Mouse (Mus musculus): ENCODE results near the gene Psmb11. TPM values are rescaled to one million over a fixed set of nuclear protein-coding genes. Genes with fewer than 3 reads are reported as not detected.
A peak's percentile ranks its signal among the peaks of the same experiment; 100 is the strongest.

The Psmb11 gene
- total RNA-seq, 2 experiments from 2014 or later = not detected

DNA sequence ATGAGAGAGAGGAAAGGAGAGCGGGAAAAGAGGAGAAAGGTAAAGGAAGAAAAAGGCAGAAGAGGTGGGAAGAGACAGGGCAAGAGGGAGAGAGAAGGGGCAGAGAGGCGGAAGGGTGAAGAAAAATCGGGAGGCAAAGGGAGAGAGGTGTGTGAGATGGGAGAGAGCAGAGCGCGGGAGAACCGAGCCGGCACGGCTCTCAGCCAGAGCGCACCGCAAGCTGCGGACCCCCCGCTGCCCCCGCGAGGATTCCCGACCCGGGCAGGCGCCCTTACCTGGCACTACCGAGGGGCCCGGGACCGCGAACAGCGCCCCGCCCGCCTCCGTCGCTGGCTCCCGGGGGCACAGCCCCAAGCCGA, 19.7 kb downstream of the Psmb11 start, which contains the start of gene Gm17606:
Gene Gm17606, plus strand, starts transcription at position 7 of the 359 bp plus-strand sequence.
- DNase-seq = no peak

DNA sequence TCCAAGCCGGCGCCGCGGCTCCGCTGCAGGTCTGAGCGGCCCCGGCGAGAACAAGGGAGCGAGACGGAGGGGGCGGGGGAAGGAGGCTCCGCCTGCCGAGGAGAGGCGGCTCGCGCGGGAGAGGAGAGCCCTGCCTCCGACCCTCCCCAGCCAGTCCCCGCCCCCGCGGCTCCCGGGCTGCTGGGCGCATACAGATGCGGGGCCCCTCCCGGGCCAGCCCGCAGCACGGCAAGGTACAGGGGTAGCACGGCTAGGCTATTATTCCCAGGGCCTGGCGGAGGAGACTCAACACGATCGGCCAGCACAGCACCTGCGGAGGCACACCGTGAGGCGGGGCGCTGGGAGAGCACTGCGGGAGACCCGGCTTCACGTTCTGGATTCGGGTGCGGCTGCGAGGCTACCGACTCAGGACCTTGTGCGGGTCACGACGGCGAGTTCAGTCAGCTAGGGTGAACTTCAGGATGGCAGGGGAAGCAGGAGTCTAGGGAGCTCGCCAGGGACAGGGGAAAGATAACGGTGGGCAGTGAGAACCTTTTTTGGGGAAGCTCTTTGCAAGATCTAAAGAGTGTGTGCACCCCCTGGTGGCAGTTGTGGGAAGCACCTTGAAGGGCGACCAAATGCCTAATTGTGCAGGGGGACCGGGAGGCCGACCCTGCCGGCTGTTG, 20.2 kb downstream of the Psmb11 start, which contains the start of gene Cdh24:
Gene Cdh24, minus strand, starts transcription at position 60 of the 665 bp plus-strand sequence.
- DNase-seq = peak; percentile 87

DNA sequence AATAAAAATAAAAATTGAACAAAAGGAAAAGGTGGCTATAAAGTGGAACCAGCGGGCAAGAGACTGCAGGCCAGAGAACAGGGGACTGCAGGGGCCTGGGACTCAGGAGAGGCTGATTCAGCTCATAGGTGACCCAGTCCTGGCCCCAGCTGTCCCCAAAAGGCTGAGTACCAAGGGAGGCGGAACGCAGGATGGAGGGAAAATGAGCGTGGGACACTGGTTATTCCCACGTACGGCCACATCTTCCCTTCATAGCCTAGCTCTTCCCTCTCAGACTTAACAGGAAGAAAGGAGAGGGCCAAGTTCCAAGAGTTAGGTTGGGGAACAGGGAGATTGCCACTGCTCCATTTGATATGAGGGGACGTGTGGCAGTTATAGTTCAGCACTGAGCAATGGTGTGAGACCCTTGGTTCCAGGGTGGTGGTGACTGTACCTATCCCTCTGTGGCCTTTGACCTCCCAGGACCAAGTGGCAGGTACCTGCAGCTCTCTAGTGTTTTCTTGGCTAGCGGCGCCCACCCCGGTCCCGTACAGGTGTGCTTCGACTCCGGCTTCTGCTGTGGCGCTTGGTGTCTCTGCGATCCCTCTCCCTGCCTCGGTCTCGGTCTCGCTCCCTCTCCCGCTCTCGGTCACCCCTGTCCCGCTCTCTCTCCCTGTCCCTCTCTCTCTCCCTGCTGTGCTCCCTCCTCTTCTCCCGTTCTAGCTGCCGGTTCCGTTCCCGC, 21.2 kb downstream of the Psmb11 start:
- DNase-seq = no peak

DNA sequence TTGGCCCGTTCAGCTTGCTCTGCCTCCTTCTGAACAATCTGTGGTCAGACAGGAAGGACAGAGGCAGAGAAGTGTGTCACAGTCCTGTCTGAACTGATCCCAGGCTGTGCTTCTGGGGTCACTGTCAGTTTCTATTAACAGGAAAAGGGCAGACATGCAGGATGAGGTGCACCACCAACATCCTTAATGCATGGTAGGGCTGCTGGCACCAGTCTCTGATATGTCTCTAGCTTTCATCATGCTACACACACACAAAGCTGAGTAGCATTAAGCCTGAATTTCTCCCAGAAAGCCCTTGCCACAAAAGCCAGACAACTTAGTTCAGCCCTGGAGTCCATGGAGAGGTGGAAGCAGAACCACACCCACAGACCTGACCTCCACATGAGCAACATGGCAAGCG, 21.8 kb downstream of the Psmb11 start:
- no peak for DNase-seq

DNA sequence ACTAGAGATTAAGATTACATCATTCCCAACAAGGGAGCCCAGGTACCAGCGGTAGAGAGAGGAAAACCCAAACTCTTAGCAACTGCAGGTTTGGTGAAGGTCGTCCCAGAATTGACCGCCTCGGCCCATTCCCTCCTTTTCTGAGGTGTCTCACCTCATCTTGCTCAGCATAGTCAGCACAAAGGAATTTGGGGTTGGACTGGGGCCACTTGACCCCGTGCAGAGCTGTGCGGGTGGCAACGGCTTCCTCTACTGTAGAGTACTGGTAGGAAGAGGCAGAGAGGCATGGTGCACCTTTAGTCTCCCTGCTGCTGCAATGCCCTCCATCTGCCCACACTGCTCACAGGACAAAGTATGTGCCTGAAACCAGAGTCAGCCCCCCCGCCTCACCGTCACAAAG, 23.1 kb downstream of the Psmb11 start:
- no peak for DNase-seq

DNA sequence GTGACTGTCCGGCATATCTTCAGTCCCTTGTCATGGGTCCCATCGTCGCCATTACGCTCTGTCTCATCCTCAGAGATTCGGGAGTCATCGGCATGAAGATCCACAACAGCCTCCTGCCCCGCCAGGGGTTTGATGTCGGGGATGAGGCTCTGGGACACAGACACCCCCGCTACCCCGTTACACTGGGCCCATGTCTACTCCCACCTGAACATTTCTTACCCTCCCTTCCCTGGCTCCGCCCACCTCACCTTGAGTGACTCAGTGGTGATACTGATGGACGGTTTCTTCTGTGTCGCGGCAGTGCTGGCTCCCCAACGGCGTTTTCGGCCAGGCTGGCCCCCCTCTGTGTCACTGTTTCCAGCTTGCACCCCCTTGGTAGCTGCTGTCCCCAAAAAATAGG, 25.2 kb downstream of the Psmb11 start:
- DNase-seq = no peak

DNA sequence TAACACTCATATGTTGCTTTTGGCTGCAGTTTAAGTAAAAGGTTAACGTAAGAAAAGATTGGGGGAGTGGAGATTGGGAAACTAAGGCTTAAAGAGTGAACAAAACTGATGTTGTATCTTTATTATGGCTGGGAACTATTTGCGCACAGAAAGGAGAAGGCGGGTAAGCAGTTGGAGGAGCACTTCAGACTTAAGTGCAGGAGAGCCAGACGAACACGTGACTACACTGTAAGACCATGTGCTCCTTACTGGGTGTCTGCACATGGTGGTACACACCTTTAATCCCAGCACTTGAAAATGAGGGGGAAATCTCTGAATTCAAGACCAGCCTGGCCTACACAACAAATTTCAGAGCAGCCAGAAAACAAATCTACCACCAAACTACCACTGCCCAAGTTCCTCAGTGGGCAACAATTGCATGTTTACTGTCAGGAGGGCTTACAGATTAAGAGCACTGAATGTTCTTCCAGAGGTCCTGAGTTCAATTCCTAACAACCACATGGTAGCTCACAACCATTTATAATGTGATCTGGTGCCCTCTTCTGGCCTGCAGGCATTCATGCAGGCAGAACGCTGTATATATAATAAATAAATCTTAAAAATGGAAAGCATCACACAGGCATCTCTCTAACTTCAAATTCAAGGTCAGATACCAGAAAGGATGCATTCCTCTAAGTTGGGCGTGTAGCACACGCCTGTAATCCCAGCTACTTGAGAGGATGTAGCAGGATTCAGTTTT, 25.8 kb downstream of the Psmb11 start:
- no peak for DNase-seq

DNA sequence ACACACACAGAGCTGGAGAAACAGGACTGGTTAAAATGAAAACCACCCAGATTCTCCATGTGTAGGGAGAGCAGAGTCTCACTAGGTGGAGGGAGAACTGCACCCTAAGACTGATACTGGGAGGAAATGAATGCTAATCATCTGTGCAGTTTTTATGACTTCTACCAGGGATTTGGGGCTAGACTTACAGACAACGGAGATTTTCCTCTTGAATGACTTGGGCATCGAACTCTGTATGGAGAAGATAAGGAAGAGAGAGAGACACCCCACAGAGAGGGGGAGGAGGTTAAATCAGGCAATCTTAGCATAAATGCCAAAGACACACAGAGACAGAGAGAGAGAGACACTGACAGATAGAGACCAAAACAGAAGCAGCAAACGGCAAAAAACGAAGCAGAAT, 26.7 kb downstream of the Psmb11 start:
- DNase-seq = no peak

DNA sequence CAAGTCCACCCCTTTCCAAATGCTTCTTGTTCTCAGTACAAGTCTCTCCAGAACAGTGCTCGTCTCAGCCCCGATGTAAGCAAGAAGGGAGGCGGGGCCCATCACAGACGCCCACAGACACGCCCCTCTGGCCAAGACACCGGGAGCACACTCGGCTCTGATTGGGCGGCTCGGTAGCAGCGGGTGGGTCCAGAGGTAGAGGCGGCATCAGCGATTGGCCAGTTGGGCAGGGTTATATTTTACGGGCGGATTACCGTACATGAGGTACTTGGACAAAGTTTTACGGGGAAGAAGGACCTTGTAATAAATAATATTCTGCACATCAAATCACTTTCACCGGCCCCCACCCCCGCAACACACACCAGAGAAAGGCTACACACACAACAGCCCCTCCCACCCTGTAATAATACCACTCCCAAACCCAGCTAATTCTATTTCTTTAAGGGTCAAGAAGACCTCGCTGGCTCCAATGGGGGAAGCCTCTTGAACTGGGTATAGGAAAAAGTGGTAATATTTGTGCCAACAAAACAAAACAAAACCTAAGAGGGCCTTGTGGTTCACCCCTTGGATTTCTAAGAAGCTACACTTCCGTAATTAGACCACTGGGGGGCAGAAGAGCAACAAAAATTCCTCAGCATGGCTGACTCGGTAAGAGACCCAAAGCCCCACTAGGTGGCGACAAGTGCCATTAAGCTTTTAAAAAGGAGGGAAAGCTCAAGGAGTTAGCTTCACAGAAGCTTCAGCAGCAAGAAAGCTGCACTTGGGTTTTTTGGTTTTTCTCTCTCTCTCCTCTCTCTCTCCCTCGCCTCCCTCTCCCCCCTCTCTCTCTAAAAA, 29.6 kb downstream of the Psmb11 start:
- peak; percentile 59 for DNase-seq

DNA sequence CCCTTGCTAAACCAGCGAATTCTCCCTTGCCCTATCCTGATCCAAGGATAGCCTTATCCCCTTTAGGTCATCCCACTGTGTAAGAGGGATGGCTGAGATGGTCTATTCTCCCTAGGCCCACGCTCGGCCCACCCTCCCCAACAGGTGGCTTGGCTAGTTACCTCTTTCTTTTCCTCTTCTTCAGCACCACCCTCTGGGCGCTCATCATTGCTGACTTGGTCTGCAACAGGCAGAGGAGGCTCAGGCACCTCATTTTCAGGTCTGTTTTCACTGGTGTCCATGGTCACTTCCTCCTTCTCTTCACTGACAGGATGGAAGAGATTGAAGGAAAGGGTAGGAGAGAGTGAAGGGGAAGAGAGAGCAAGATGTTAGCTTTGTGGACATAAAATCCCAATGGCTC, 30.3 kb downstream of the Psmb11 start:
- no peak for DNase-seq

DNA sequence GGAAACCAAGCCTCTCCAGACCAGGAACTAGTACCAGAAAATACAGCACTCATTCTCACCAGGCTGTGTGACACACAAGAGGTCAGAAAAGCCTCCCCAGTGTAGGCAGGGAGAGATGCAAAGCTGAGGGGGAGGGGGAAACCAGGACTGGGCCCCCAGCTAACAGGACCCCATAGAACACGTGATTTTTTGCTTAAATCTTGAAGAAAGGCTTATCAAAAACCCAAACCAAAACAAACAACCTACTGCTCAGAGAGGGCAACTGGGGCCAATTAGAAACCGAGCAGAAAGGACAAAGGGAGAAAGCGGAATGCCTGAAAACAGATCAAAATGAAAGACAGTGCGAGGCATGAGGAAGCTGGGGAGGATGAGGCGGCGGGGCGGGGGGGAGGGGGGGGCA, 31.6 kb downstream of the Psmb11 start:
- DNase-seq = no peak

DNA sequence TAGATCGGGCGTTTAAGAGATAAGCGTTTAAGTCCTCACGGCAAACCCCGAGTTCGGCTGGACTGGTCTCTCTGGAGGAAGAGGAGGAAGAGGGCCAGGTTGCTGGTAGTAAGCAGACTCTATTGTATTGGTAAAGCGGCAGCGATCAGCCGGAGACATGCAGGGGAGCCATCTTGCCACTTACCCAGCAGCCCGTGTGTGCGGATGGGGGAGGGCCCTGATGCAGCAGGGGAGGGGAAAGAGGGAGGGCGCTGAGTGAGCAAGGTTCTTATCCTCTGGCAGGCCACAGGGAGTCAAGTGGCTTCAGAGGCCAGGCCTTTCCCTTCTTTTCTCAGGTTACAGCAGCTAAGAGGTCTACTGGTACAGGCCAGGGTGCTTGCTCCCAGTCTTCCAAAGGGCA, 32.3 kb downstream of the Psmb11 start:
- DNase-seq = peak; percentile 89

DNA sequence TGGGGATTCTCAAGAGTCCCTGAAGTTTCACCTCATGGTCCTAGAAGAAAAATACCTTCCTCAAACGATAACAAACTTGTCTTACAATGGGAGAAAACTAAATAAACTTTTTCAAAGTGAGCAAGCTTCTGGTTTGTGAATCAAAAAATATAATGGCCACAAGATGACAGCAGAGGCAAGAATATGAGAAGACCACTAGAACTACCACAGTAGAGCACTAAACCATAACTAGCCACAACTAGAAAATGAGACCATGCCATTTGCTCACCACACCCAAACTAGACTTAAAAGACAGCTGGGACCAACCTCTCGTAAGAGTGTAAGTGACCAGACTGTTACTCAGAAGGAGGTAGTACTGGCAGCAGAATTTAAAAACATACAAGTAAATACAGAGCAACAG, 38.8 kb downstream of the Psmb11 start:
- DNase-seq = no peak

DNA sequence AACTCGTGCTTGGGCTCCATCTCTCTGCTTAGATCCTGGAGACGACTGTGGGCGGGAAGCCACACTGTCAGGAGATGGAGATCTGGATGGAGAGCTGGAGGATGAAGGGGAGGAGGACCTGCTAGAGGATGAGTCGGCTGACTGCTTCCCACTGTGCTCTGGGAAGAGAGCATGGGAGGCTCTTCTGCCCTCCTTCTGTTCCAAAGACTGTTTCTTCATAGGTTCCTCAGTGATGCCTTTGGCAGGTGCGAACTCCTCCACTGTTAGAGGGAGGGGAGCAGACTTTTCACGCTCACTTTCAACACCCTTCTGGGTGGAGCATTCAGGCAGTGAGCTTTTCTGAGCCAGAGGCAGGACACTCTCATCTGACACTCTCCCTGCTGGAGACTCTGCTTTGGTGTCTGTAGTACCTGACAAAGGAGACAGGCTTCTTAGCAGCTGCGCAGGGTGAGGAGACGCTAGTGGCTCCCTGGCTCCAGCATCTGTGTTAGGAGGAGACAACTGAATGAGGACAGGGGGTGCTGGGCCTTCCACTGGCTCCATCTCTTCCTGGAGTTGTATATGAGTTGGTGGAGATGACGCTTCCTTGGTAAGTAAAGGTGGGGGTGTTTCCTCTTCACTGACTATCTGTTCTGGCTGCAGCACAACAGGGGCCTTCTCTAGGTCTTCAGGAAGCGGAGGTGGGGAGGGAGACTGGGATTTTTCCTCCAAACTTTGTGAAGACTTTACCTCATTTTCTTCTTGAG, 43.4 kb downstream of the Psmb11 start:
- no peak for DNase-seq

DNA sequence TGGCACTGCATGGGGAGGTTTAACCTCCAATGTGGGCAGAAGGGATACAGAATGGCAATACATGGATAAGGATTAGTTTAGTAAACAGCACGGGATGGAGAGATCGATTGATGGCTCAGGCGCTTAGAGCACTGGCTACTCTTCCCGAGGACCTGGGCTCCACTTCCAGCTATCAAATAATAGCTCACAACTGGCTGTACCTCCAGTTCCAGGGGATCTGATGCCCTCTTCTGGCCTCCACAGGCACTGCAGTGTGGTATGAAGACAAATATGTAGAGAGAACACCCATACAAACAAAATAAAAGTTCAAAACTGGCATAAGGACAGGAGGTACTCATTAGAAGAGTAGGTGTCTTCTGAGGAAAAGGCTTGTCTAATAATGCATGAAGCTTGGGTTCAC, 48.1 kb downstream of the Psmb11 start:
- no peak for DNase-seq

DNA sequence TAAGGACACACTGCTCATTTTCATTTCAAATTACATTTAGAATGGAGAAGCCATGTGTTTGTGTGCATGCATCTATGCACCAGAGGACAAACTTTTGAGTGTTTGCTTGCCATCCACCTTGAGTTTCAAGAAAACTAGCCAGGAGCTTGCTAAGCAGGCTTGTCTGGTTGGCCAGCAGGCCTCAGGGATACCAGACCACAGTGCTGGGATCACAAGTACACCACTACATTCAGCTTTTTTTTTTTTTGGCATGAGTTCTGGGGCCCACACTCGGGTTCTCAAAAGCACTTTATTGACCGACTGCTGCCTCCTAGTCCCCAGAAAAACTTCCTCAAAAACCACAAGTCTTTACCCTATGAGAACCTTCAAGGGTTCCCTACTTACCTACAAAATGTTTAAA, 53.1 kb downstream of the Psmb11 start:
- DNase-seq = no peak

DNA sequence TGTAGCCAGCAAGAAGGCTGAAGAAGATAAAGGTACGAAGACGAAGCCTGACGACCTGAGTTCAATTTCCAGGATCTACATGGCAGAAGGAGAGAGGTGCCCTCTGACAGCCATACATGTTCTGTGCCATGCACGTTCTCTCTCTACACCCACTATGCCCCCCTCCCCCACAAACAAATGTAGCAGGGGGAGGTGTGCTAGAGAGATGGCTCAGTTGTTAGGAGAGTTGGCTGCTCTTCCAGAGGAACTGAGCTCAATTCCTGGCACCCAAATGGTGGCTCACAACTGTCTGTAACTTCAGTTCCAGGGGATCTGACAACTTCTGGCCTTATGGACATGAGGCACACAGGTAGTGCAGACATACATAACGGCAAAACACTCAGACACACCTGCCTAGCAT, 55.1 kb downstream of the Psmb11 start:
- DNase-seq = no peak

DNA sequence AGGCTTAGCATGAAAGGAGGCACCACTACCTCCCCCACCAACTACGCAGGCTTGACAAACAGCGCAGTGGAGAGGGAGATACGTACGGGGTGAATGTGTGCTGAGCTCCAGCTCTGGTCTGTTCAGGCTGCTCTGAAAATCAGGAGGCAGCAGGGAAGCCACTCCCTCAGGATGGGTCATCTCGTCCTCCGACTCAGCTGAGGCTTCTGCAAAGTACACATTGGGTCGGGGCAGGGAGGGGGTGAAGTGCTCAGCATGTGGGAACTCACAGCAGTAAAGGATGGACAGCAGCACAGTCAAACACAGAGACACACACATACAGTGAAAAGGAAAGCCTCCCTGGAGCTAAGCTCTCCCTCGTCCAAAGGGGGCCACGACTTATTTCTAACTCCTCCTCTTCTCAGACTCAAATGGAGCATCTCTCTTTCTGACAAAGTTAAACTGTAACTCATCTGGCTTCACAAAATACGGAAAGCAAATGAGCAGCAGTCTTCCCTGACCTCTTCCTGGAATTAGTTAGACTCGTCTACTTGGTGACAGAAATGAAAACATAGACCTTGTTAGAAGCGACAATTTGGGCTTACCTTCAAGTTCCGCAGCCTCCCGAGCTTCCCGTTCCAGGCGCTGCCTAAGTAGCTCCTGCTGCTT, 57.5 kb downstream of the Psmb11 start:
- DNase-seq = no peak

Data from gastrocnemius, postnatal 25 days (tissue).